Mouse (Mus musculus) lung, postnatal 10 days (tissue): Measurements from ENCODE around the gene Acot1.

Experiments used
- DNase-seq: peaks from one replicate; pipeline ENCODE4 v3.0.0; 2021

Acot1 gene

GRCm38 (mm10) chr12:84064621-84065020, 55.3 kb downstream of the Acot1 start:
- DNase-seq: no peak

GRCm38 (mm10) chr12:84067752-84068151, 58.5 kb downstream of the Acot1 start:
- no peak for DNase-seq
